Mouse (Mus musculus) MEL (cell line): ENCODE measurements at regions not wholly inside any gene's neighbourhood (a gene's known extent, or its start where the extent isn't known, plus 50 kb on each side); places are given as distances from the start of the nearest gene placed in this dataset.

Experiments used
- DNase-seq: peaks from one replicate; pipeline ENCODE4 v3.0.0; 2011; ENCODE audit warnings: low read depth, low spot score
- H3K27ac ChIP-seq: 2 replicates; pipeline ENCODE4 v1.5.1; 2012; ENCODE audit warnings: low read depth, mild to moderate bottlenecking, control low read depth, low read length, moderate library complexity; ENCODE audit not compliant: control insufficient read depth
- H3K27me3 ChIP-seq, 2 experiments: fragments of 150-350 bp in 1 of 2; sonication (generic) in 1 of 2; 2 replicates each; pipeline ENCODE4 v1.6.1; 2012; ENCODE audit warnings: low read length in 2 of 2, mild to moderate bottlenecking in 2 of 2, improper control_type of control experiment in 1 of 2, moderate library complexity in 1 of 2; ENCODE audit not compliant: insufficient read depth in 2 of 2, control insufficient read depth in 1 of 2
- H3K36me3 ChIP-seq, 2 experiments: 2 replicates each; pipeline ENCODE4 v1.6.1; 2012 to 2014; ENCODE audit warnings: low read length in 2 of 2, improper control_type of control experiment in 1 of 2, inconsistent platforms in 1 of 2, mild to moderate bottlenecking in 1 of 2; ENCODE audit not compliant: insufficient read depth in 2 of 2, control insufficient read depth in 1 of 2
- H3K4me1 ChIP-seq, 2 experiments: fragments of 150-350 bp in 1 of 2; sonication (generic) in 1 of 2; 2 replicates each; pipeline ENCODE4 v1.6.1; 2012; ENCODE audit warnings: low read length in 2 of 2, improper control_type of control experiment in 1 of 2, mild to moderate bottlenecking in 1 of 2; ENCODE audit not compliant: insufficient read depth in 2 of 2, control insufficient read depth in 1 of 2
- H3K4me3 ChIP-seq, 2 experiments: fragments of 150-350 bp in 1 of 2; sonication (generic) in 1 of 2; 2 replicates each; pipeline ENCODE4 v1.5.1; 2012; ENCODE audit warnings: low read depth in 2 of 2, low read length in 2 of 2, mild to moderate bottlenecking in 2 of 2, moderate library complexity in 2 of 2, control low read depth in 1 of 2, improper control_type of control experiment in 1 of 2; ENCODE audit not compliant: control insufficient read depth in 1 of 2, insufficient read depth in 1 of 2
- H3K79me2 ChIP-seq: 2 replicates; pipeline ENCODE4 v1.6.1; 2012; ENCODE audit warnings: mild to moderate bottlenecking, low read length, moderate library complexity; ENCODE audit not compliant: control insufficient read depth, poor library complexity, insufficient read depth
- H3K9ac ChIP-seq: 2 replicates; pipeline ENCODE4 v1.6.1; 2012; ENCODE audit warnings: low read depth, mild to moderate bottlenecking, control low read depth, low read length, moderate library complexity; ENCODE audit not compliant: control insufficient read depth, poor library complexity, severe bottlenecking
- H3K9me3 ChIP-seq: fragments of 150-350 bp; sonication (generic); replicated peaks from 2 replicates; pipeline ENCODE4 v1.6.1; 2012; ENCODE audit warnings: mild to moderate bottlenecking, low read length, improper control_type of control experiment, moderate library complexity; ENCODE audit not compliant: insufficient read depth
- BHLHE40 ChIP-seq: IDR thresholded peaks from 2 replicates; pipeline ENCODE4 v1.6.1; 2012; ENCODE audit warnings: low read depth, mild to moderate bottlenecking, inconsistent platforms, low read length, improper control_type of control experiment, borderline replicate concordance
- CHD1 ChIP-seq: IDR thresholded peaks from 2 replicates; pipeline ENCODE4 v1.6.1; 2012; ENCODE audit warnings: low read depth, mild to moderate bottlenecking, inconsistent platforms, low read length, improper control_type of control experiment
- CTCF ChIP-seq, 3 experiments: IDR thresholded peaks in 2 of 3; conservative IDR thresholded peaks in 1 of 3; 2 replicates each; pipeline ENCODE4 v1.5.1; 2011 to 2012; ENCODE audit warnings: low read length in 3 of 3, low read depth in 2 of 3, mild to moderate bottlenecking in 2 of 3, improper control_type of control experiment in 1 of 3, inconsistent platforms in 1 of 3, mixed read lengths in 1 of 3, moderate library complexity in 1 of 3; ENCODE audit not compliant: control insufficient read depth in 1 of 3, insufficient read depth in 1 of 3, poor library complexity in 1 of 3, severe bottlenecking in 1 of 3
- E2F4 ChIP-seq: IDR thresholded peaks from 2 replicates; pipeline ENCODE4 v1.6.1; 2011; ENCODE audit warnings: low read depth, low read length, improper control_type of control experiment, borderline replicate concordance
- ETS1 ChIP-seq: IDR thresholded peaks from 2 replicates; pipeline ENCODE4 v1.6.1; 2012; ENCODE audit warnings: low read depth, mild to moderate bottlenecking, inconsistent platforms, low read length, improper control_type of control experiment, moderate library complexity
- GABPA ChIP-seq: IDR thresholded peaks from 2 replicates; pipeline ENCODE4 v1.6.1; 2012; ENCODE audit warnings: low read depth, mild to moderate bottlenecking, inconsistent platforms, low read length, improper control_type of control experiment, moderate library complexity
- GATA1 ChIP-seq: IDR thresholded peaks from 2 replicates; pipeline ENCODE4 v1.6.1; 2011; ENCODE audit warnings: low read depth, low read length, improper control_type of control experiment
- HCFC1 ChIP-seq: IDR thresholded peaks from 2 replicates; pipeline ENCODE4 v1.6.1; 2012; ENCODE audit warnings: low read depth, mild to moderate bottlenecking, inconsistent platforms, low read length, improper control_type of control experiment, moderate library complexity
- JUND ChIP-seq: IDR thresholded peaks from 2 replicates; pipeline ENCODE4 v1.6.1; 2011; ENCODE audit warnings: low read depth, mild to moderate bottlenecking, improper control_type of control experiment, low read length
- KAT2A ChIP-seq: conservative IDR thresholded peaks from 2 replicates; pipeline ENCODE4 v1.6.1; 2012; ENCODE audit warnings: low read depth, low read length, improper control_type of control experiment, inconsistent platforms
- MAFK ChIP-seq: IDR thresholded peaks from 2 replicates; pipeline ENCODE4 v1.6.1; 2011; ENCODE audit warnings: low read depth, mild to moderate bottlenecking, low read length, improper control_type of control experiment, borderline replicate concordance
- MAZ ChIP-seq: IDR thresholded peaks from 2 replicates; pipeline ENCODE4 v1.6.1; 2012; ENCODE audit warnings: low read depth, mild to moderate bottlenecking, inconsistent platforms, low read length, improper control_type of control experiment
- MYC ChIP-seq: IDR thresholded peaks from 2 replicates; pipeline ENCODE4 v1.6.1; 2011; ENCODE audit warnings: low read depth, mild to moderate bottlenecking, low read length, improper control_type of control experiment, moderate library complexity
- POLR2A ChIP-seq, 2 experiments: IDR thresholded peaks; 2 replicates each; pipeline ENCODE4 v1.6.1; 2011 to 2012; ENCODE audit warnings: low read length in 2 of 2, mild to moderate bottlenecking in 2 of 2, control low read depth in 1 of 2, improper control_type of control experiment in 1 of 2, low read depth in 1 of 2, moderate library complexity in 1 of 2; ENCODE audit not compliant: control insufficient read depth in 1 of 2, insufficient read depth in 1 of 2, poor library complexity in 1 of 2
- POLR2AphosphoS2 ChIP-seq: IDR thresholded peaks from 2 replicates; pipeline ENCODE4 v1.6.1; 2011; ENCODE audit warnings: low read length, improper control_type of control experiment
- RAD21 ChIP-seq: IDR thresholded peaks from 2 replicates; pipeline ENCODE4 v1.6.1; 2011; ENCODE audit warnings: mild to moderate bottlenecking, low read depth, low read length, improper control_type of control experiment
- RCOR1 ChIP-seq: IDR thresholded peaks from 2 replicates; pipeline ENCODE4 v1.6.1; 2012; ENCODE audit warnings: low read depth, mild to moderate bottlenecking, inconsistent platforms, low read length, improper control_type of control experiment
- SIN3A ChIP-seq: IDR thresholded peaks from 2 replicates; pipeline ENCODE4 v1.6.1; 2012; ENCODE audit warnings: low read length, improper control_type of control experiment, inconsistent platforms
- TAL1 ChIP-seq: IDR thresholded peaks from 2 replicates; pipeline ENCODE4 v1.6.1; 2012; ENCODE audit warnings: mild to moderate bottlenecking, inconsistent platforms, low read length, moderate library complexity, mixed read lengths
- TBP ChIP-seq: IDR thresholded peaks from 2 replicates; pipeline ENCODE4 v1.8.0; 2011; ENCODE audit warnings: low read depth, low read length, improper control_type of control experiment
- USF2 ChIP-seq, 2 experiments: IDR thresholded peaks; 2 replicates each; pipeline ENCODE4 v1.6.1; 2011 to 2012; ENCODE audit warnings: improper control_type of control experiment in 2 of 2, low read length in 2 of 2, borderline replicate concordance in 1 of 2, inconsistent platforms in 1 of 2, low read depth in 1 of 2, mild to moderate bottlenecking in 1 of 2; ENCODE audit not compliant: insufficient read depth in 1 of 2
- ZMIZ1 ChIP-seq: IDR thresholded peaks from 2 replicates; pipeline ENCODE4 v1.6.1; 2012; ENCODE audit warnings: low read depth, mild to moderate bottlenecking, inconsistent platforms, low read length, improper control_type of control experiment, moderate library complexity

DNA sequence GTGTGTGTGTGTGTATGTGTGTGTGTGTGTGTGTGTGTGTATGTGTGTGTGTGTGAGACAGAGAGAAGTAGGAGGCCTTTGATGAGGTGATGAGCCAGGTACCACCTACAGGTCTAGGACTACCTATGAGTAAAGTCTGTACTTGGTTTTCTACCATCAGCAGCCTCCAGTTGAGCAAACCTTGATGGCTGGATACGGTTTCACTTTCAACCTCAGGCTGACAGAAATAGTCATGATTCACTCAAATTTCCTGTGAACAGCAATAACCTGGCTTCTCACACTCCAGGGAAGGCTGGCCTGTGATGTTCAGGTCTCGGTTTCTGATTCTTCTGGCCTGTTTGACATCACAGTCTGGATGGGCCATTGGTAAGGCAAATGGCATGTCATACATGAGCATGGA, 226.1 kb downstream of the Cog6 start:
- DNase-seq: no peak
- H3K4me1 ChIP-seq: no peaks in the 10 kb centered on the region
- H3K9ac ChIP-seq: no peak overlapping the region
- no peaks in the 10 kb centered on the region for H3K36me3 ChIP-seq
- no peaks in the 10 kb centered on the region for H3K27me3 ChIP-seq
- TF ChIP-seq E2F4 (no peak), GABPA (no peak)
- no peaks in the 10 kb centered on the region for H3K79me2 ChIP-seq
- H3K27ac ChIP-seq: no peak overlapping the region
- H3K9me3 ChIP-seq: no peaks in the 10 kb centered on the region
- no peak overlapping the region for H3K4me3 ChIP-seq

- Histone ChIP-seq H3K27me3 (no peaks in the 10 kb centered on the region), H3K79me2 (no peaks in the 10 kb centered on the region), H3K4me3 (no peak overlapping the region), H3K4me1 (no peaks in the 10 kb centered on the region), H3K9me3 (no peaks in the 10 kb centered on the region), H3K27ac (no peak overlapping the region), H3K9ac (no peak overlapping the region), H3K36me3 (no peaks in the 10 kb centered on the region)
- DNase-seq: no peak
- TF ChIP-seq GATA1 (no peak), BHLHE40 (no peak), POLR2AphosphoS2 (no peak), CHD1 (no peak)
These were observed 228.9 kb downstream of the Cog6 start for GRCm38 (mm10) chr3:52787964-52788760.

DNA sequence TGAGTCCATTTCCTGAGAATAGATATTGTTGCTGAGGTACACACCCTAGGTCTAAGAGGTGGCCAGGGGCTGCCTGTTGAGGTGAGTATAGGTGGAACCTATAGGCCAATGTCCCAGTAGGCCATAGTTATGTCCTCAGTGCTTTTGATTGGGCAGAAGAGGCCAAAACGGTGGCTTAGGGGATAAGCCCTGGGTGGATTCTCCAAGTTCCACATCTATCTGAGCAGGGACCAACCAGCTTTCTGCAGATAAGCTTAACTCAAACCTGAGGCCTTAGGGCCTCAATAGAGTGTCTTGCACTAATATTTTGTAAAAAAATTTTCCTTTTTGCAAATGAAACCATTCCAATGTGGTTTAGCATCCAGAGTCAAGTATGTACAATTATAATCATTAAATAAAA, 231.4 kb downstream of the Cog6 start:
- TF ChIP-seq ETS1: no peak
- no peak for TF ChIP-seq GABPA
- no peak for TF ChIP-seq KAT2A
- no peak for TF ChIP-seq SIN3A
- TF ChIP-seq RCOR1: no peak
- no peak for TF ChIP-seq RAD21
- no peak for TF ChIP-seq POLR2A (IDR thresholded peaks at IDR 0.05; ENCODE audit: control insufficient read depth in 1 of 2, insufficient read depth in 1 of 2, low read depth in 1 of 2, low read length in 2 of 2, poor library complexity in 1 of 2)
- no peak for TF ChIP-seq MAZ
- no peak for TF ChIP-seq HCFC1
- TF ChIP-seq MYC: no peak
- no peak for TF ChIP-seq JUND
- TF ChIP-seq CHD1: no peak
- no peak for TF ChIP-seq MAFK
- TF ChIP-seq TAL1: no peak
- no peak for TF ChIP-seq USF2 (IDR thresholded peaks at IDR 0.05; ENCODE audit: borderline replicate concordance in 1 of 2, insufficient read depth in 1 of 2, low read depth in 1 of 2, low read length in 2 of 2)
- TF ChIP-seq CTCF (IDR thresholded peaks at IDR 0.05 in 2 of 3, conservative IDR thresholded peaks at IDR 0.05 in 1 of 3; ENCODE audit: control insufficient read depth in 1 of 3, insufficient read depth in 1 of 3, low read depth in 2 of 3, low read length in 3 of 3, poor library complexity in 1 of 3, severe bottlenecking in 1 of 3): no peak
- no peak for TF ChIP-seq TBP
- TF ChIP-seq ZMIZ1: no peak
- no peak for DNase-seq

More for the DNA sequence above, 231.4 kb downstream of the Cog6 start:
- Histone ChIP-seq H3K4me1 (no peaks in the 10 kb centered on the region), H3K9me3 (no peaks in the 10 kb centered on the region), H3K9ac (no peak overlapping the region), H3K4me3 (no peak overlapping the region), H3K36me3 (no peaks in the 10 kb centered on the region), H3K27ac (no peak overlapping the region), H3K79me2 (no peaks in the 10 kb centered on the region), H3K27me3 (no peaks in the 10 kb centered on the region)
